Mouse (Mus musculus) heart, embryonic 10.5 days (tissue): ENCODE measurements around the gene 3110082J24Rik. TPM values are rescaled to one million over a fixed set of nuclear protein-coding genes. Genes with fewer than 3 reads are reported as not detected.

ENCODE experiments used
- DNase-seq: peaks from one replicate; pipeline ENCODE4 v3.0.0-alpha.2; 2017; ENCODE audit warnings: low spot score
- H3K27ac ChIP-seq: fragments of 300-500 bp; sonication (generic); 2 replicates; pipeline ENCODE4 v1.5.1; 2016; ENCODE audit warnings: mild to moderate bottlenecking
- H3K27me3 ChIP-seq: fragments of 300-500 bp; sonication (generic); 2 replicates; pipeline ENCODE4 v1.6.1; 2016; ENCODE audit warnings: mild to moderate bottlenecking; ENCODE audit not compliant: poor library complexity, insufficient read depth, severe bottlenecking
- H3K36me3 ChIP-seq: fragments of 300-500 bp; sonication (generic); 2 replicates; pipeline ENCODE4 v1.6.1; 2016; ENCODE audit warnings: mild to moderate bottlenecking, moderate library complexity
- H3K4me1 ChIP-seq: fragments of 300-500 bp; sonication (generic); 2 replicates; pipeline ENCODE4 v1.6.1; 2016; ENCODE audit warnings: mild to moderate bottlenecking
- H3K4me3 ChIP-seq: fragments of 300-500 bp; sonication (generic); 2 replicates; pipeline ENCODE4 v1.5.1; 2016; ENCODE audit warnings: mild to moderate bottlenecking, moderate library complexity
- H3K9me3 ChIP-seq: fragments of 300-500 bp; sonication (generic); 2 replicates; pipeline ENCODE4 v1.6.1; 2016; ENCODE audit warnings: mild to moderate bottlenecking, moderate library complexity
- WGBS: fragments of 180-500 bp; shearing (Covaris S2); methylation state at CpG from one replicate; pipeline ENCODE4 v1.1.7; 2016; 5-methylcytosine and 5-hydroxymethylcytosine counted together
- polyA plus RNA-seq: library from polyadenylated mRNA; unstranded; fragments of >200 nt; fragmentation: Nextera tagmentation; extraction: Ambion mirVana; gene quantifications from 2 replicates; pipeline ENCODE4 v1.2.1, GENCODE M21; 2016

3110082J24Rik gene
- polyA plus RNA-seq, 1 experiment from 2014 or later = 0.18 TPM

DNA sequence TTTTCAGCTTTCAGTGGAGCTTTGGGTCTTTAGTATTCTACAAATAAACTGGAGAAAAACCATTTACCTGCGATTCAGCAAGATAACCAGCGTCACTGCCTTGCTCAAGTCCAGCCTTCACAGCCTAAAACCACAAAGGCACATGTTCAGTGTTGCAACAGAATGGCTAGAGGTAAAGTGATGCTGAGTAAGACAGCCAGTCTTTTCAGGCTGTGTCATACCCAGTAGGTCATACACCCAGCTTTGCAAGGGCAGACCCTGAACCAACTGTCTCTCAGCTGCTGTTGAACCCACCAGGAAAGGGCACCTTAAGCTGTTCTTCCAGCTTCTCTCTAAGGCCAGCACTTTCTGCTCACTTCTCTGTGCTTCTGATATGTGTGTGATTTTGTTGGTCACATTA, 26.3 kb upstream of the 3110082J24Rik start:
- Histone ChIP-seq H3K4me3 (no peak overlapping the region), H3K4me1 (no peaks in the 10 kb centered on the region), H3K27ac (no peak overlapping the region), H3K9me3 (no peaks in the 10 kb centered on the region), H3K27me3 (no peaks in the 10 kb centered on the region), H3K36me3 (peaks cover 93% of the 10 kb centered on the region)
- WGBS = 91% methylated on average over 2 of the region's 2 CpGs
- DNase-seq = no peak

DNA sequence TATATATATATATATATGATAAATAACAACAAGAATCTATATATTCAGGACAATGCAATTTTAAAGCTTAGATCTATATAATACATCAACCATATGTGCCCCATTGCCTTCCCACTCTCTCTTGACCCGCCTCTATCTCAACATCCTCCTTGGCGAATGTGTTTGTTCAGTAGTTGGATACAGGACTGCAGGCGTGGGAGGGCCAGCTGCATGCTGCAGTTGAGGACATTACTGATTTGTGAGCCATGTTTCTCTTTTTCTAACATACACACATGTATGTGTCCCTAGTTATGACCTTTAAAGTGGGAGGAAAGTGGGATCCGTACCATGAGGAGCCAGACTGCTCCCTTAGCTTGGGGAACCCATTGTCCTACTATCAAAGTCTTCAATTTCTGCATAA, 25.4 kb upstream of the 3110082J24Rik start:
- Histone ChIP-seq H3K27ac (no peak overlapping the region), H3K4me3 (no peak overlapping the region), H3K4me1 (no peaks in the 10 kb centered on the region), H3K27me3 (no peaks in the 10 kb centered on the region), H3K36me3 (peaks cover 95% of the 10 kb centered on the region), H3K9me3 (no peaks in the 10 kb centered on the region)
- no peak for DNase-seq
- 93% methylated on average over 4 of the region's 4 CpGs for WGBS

DNA sequence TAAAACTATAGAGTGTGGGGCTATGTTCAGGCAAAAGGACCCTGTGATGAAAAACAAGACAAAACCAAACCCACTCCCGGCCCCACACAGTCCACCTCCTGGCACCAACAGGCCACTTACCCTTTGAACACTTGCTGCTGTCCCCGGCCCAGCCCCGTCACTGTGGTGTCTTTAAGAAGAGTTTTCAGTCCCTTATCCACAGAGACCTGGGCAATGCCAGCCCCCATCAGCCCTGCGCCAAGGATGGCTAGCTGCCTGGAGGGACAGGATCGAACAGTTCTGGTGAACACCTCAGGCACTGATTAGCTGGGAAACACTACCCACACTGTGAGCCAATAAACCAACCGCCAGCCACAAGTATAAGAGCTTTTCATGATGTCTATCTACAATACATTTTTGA, 22.8 kb upstream of the 3110082J24Rik start:
- H3K4me3 ChIP-seq = no peak overlapping the region
- peaks cover 95% of the 10 kb centered on the region for H3K36me3 ChIP-seq
- no peak overlapping the region for H3K27ac ChIP-seq
- no peaks in the 10 kb centered on the region for H3K4me1 ChIP-seq
- H3K27me3 ChIP-seq = no peaks in the 10 kb centered on the region
- WGBS = 91% methylated on average over 6 of the region's 6 CpGs
- no peaks in the 10 kb centered on the region for H3K9me3 ChIP-seq
- DNase-seq = peak; percentile 63

DNA sequence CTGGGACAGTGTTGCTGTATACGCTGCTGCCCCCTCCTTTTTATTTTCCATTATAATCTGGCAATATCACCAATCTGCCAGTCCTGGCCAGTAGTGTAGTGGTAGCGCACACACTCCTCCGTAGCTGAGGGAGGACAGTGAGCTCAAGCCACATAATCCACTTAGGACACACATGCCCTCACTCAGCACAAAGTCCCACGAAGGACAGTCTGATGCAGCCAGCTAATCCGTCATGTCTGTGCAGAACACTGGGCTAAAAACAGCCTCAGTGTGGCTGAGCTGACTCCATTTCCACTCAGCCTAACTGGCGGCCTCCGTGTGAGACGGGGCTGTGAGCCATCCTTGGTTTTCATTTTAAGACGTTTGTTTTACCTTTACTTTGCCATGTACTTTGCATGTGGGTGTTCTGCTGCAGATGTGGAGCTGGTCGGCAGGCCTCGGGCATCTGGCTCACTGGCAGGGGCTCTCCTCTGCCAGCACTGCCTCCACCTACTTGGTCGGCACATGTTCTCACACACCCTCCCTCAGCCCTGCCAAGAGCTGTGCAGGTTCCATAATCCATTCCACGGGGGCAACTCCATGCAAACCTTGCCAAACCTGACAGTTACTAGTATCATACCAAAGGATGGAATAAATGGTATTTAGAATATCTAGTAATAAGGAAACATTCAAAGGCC, 22.2 kb upstream of the 3110082J24Rik start:
- WGBS = 89% methylated on average over 13 of the region's 13 CpGs
- H3K36me3 ChIP-seq = peaks cover 95% of the 10 kb centered on the region
- DNase-seq = peak; percentile 71
- H3K4me1 ChIP-seq = no peaks in the 10 kb centered on the region
- no peak overlapping the region for H3K4me3 ChIP-seq
- H3K27me3 ChIP-seq = no peaks in the 10 kb centered on the region
- no peaks in the 10 kb centered on the region for H3K9me3 ChIP-seq
- no peak overlapping the region for H3K27ac ChIP-seq

DNA sequence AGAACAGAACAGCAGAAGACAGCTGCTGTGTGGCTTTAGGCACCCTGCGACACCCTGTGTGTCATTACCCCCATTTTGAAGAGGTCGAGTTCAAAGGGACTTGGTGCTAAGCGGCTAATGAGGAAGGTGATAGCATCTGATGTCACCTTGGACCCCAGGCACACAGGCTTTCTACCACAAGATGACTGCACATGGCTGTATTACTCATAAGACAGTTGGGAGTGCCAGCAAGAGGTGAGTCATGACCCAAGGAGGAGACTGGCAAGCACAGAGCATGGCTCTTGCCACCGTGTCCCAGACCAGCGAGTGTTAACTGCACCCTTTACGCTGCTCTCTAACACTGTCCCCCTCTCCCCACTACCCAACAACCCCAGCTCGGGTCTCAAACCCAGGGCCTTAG, 20.9 kb upstream of the 3110082J24Rik start:
- no peak overlapping the region for H3K27ac ChIP-seq
- H3K9me3 ChIP-seq = no peaks in the 10 kb centered on the region
- no peak overlapping the region for H3K4me3 ChIP-seq
- no peaks in the 10 kb centered on the region for H3K27me3 ChIP-seq
- WGBS = 88% methylated on average over 7 of the region's 7 CpGs
- peaks cover 95% of the 10 kb centered on the region for H3K36me3 ChIP-seq
- DNase-seq = no peak
- no peaks in the 10 kb centered on the region for H3K4me1 ChIP-seq

DNA sequence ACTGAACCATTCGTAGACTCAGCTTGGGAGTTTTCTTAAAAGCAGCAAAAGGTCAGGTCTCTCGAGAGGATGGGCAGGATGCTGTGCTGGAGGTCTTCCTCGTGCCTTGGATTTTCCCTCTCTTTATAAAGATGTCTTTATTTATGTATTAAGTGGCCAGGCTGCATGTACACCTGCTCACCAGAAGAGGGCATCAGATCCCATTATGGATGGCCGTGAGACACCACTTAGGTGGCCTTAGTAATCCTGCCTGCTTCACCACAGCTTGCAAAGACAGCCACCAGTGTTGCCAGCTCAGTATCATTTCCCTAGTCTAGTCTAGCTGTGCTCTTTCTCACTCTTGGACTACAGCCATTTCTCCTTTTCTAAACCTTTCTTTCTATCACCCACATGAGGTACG, 19.7 kb upstream of the 3110082J24Rik start:
- H3K27me3 ChIP-seq = no peaks in the 10 kb centered on the region
- no peaks in the 10 kb centered on the region for H3K4me1 ChIP-seq
- H3K4me3 ChIP-seq = no peak overlapping the region
- no peak overlapping the region for H3K27ac ChIP-seq
- WGBS = 51% methylated on average over 5 of the region's 5 CpGs
- no peaks in the 10 kb centered on the region for H3K9me3 ChIP-seq
- peaks cover 99% of the 10 kb centered on the region for H3K36me3 ChIP-seq
- DNase-seq = no peak

DNA sequence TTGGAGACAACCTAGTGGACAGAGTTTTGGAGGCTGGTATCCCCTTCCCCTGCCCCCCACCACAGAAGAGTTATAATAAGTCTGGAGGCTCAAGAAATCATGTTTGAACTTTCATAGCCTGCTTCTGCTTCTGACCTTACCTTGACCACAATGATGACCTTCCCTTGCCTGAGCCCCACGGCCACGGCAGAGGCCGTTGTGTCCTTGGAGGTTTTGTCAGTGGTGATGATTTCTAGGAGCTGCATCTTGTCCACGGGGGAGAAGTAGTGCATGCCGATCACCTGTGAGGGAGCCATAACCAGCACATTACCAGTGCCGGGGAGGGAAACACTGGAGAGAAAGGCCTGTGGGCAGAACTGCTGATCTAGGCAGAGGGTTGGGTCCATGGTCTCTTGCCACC, 16.6 kb upstream of the 3110082J24Rik start:
- no peak overlapping the region for H3K27ac ChIP-seq
- no peak overlapping the region for H3K4me3 ChIP-seq
- no peaks in the 10 kb centered on the region for H3K9me3 ChIP-seq
- H3K27me3 ChIP-seq = 0 out of 2 replicates have a peak, but pooled peaks cover under 1% of the 10 kb centered on the region
- WGBS = 88% methylated on average over 6 of the region's 6 CpGs
- H3K36me3 ChIP-seq = peaks cover 99% of the 10 kb centered on the region
- H3K4me1 ChIP-seq = no peaks in the 10 kb centered on the region
- DNase-seq = peak; percentile 72

DNA sequence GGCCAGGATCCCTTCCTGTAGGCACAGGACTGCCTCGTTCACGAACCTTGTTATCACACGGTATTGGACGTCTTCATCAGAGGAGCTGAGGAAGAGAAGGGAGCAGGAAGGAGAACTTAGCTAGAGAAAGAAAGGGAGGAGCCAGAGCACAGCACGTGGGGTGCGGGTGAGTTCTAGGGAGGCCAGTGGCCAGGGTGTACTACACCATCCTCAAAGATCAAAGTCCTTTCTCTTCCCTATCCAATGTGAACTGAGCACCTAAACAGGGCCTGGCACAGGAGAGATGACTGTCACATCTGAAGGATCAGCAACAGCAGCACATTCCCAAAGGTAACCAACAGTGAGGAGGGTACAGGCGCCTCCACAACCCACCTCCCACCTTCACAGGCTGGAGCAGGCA, 14.2 kb upstream of the 3110082J24Rik start:
- Histone ChIP-seq H3K27ac (no peak overlapping the region), H3K4me3 (no peak overlapping the region), H3K36me3 (peaks cover 86% of the 10 kb centered on the region), H3K9me3 (no peaks in the 10 kb centered on the region), H3K4me1 (no peaks in the 10 kb centered on the region), H3K27me3 (peaks cover 23% of the 10 kb centered on the region)
- DNase-seq = no peak
- WGBS = 87% methylated on average over 7 of the region's 7 CpGs

DNA sequence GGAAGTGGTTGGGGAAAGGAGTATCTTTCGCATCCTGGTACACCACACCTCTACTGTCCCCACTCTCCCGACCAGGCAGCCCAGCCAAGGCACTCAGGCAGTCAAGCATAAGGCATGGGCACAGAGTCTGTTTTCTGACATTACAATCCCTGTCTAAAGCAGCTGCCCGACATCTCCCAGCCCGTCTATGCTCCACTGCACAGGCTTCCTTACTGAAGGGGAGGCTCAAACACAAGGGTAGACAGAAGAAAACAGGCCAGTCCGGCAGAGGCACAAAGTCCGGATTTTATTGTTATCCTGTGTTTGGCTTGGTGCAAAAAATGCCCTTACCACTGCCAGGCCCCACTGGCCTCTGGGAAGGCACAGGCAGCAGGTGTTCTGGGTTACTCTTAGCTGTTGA, 13.3 kb upstream of the 3110082J24Rik start:
- peaks cover 8% of the 10 kb centered on the region for H3K4me1 ChIP-seq
- H3K27me3 ChIP-seq = peaks cover 33% of the 10 kb centered on the region
- peaks cover 76% of the 10 kb centered on the region for H3K36me3 ChIP-seq
- no peak for DNase-seq
- H3K27ac ChIP-seq = no peak overlapping the region
- WGBS = 83% methylated on average over 6 of the region's 6 CpGs
- H3K4me3 ChIP-seq = no peak overlapping the region
- H3K9me3 ChIP-seq = no peaks in the 10 kb centered on the region

DNA sequence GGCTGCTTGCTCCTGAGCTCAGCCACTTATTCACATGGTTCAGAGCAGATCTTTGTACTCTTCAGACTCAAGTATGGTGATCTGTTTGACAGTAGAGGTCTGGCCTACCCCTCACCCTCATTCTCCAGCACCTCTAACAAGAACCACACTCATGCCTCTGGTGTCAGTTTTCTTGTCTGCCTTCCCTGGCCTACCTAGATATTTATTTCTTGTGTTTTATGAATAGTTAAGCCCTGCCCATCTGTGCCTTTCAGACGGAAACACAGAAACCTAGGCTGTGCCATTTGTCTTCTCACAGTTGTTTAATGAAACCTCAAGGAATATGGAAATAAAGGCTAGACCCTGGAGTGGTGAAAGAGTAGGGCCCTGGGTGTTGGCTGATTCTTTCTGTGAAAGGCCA, 12.1 kb upstream of the 3110082J24Rik start:
- no peak overlapping the region for H3K4me3 ChIP-seq
- H3K27me3 ChIP-seq = peaks cover 44% of the 10 kb centered on the region
- H3K36me3 ChIP-seq = peaks cover 65% of the 10 kb centered on the region
- DNase-seq = peak; percentile 61
- no peaks in the 10 kb centered on the region for H3K9me3 ChIP-seq
- peaks cover 15% of the 10 kb centered on the region for H3K4me1 ChIP-seq
- no peak overlapping the region for H3K27ac ChIP-seq
- WGBS = 79% methylated on average over 1 of the region's 1 CpGs

DNA sequence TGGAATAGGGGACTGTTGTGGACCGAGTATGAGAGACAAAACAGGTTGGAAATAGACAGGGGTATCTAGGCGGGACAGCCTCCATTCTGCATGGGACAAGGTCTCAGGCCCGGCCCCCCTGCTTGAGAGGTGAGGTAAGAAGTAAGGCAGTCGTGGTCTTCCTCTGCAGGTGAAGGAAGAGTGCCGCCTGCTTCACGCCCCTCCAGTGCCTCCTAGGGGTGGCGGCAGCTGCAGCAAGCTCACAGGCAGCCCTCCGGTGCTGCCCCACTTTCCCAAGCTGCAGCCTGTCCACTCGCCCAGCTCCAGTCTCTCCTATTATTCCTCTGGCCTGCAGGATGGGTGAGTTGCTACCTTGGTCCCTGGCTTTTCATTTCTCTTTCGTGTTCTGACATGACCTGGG, 9.8 kb upstream of the 3110082J24Rik start:
- no peak for DNase-seq
- Histone ChIP-seq H3K27ac (no peak overlapping the region), H3K9me3 (no peaks in the 10 kb centered on the region), H3K36me3 (peaks cover 42% of the 10 kb centered on the region), H3K4me3 (no peak overlapping the region), H3K27me3 (peaks cover 67% of the 10 kb centered on the region), H3K4me1 (peaks cover 24% of the 10 kb centered on the region)
- 18% methylated on average over 10 of the region's 10 CpGs for WGBS

DNA sequence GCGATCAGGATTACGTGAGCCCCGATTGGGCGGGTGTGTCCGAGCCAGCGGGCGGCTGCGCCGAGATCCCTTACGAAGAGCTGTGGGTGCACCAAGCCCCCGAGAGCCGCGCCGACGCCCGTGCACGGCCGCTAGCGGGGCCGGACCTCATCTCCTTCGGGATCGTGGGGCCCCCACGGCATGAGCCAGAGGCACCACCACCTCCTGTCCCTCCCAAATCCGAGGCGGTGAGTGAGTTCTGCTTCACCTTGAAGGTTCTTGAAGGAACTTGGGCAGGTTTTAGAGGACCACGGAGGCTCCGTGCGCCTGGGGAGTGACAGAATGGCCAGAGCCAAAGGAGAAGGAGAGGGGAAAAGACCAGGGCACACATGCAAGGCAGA, 8.9 kb upstream of the 3110082J24Rik start:
- H3K9me3 ChIP-seq = no peaks in the 10 kb centered on the region
- no peak for DNase-seq
- H3K36me3 ChIP-seq = peaks cover 32% of the 10 kb centered on the region
- peaks cover 33% of the 10 kb centered on the region for H3K4me1 ChIP-seq
- 1% methylated on average over 28 of the region's 28 CpGs for WGBS
- peak overlapping the region; percentile 73 for H3K4me3 ChIP-seq
- H3K27me3 ChIP-seq = peaks cover 77% of the 10 kb centered on the region
- peak overlapping the region; percentile 59 for H3K27ac ChIP-seq

DNA sequence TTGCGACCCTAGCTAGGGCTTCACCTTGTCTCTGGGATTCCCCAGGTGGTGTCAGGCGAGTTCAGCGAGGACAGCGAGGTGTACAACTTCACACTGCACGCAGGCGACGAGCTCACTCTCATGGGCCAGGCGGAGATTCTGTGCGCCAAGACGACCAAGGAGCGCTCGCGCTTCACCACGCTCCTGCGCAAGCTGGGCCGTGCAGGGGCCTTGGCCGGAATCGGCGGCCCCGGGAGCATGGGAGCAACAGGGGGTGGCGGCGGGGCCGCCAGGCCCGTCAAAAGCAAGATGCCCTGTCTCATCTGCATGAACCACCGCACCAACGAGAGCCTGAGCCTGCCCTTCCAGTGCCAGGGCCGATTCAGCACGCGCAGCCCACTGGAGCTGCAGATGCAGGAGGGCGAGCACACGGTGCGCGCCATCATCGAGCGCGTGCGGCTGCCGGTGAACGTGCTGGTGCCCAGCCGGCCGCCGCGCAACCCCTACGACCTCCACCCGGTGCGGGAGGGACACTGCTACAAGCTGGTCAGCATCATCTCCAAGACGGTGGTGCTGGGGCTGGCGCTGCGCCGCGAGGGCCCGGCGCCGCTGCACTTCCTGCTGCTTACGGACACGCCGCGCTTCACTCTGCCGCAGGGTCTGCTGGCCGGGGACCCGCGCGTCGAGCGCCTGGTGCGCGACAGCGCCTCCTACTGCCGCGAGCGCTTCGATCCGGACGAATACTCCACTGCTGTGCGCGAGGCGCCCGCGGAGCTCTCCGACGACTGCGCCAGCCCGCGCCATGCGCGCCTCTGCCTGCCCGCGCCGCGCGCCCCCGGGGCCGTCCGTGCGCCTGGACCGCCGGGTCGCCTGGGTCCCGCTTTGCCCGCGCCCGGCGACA, 8.2 kb upstream of the 3110082J24Rik start:
- peak overlapping the region; percentile 73 for H3K4me3 ChIP-seq
- peaks cover 83% of the 10 kb centered on the region for H3K27me3 ChIP-seq
- peaks cover 26% of the 10 kb centered on the region for H3K36me3 ChIP-seq
- DNase-seq = peak; percentile 88
- H3K27ac ChIP-seq = peak overlapping the region; percentile 59
- under 1% methylated on average over 102 of the region's 103 CpGs for WGBS
- no peaks in the 10 kb centered on the region for H3K9me3 ChIP-seq
- peaks cover 34% of the 10 kb centered on the region for H3K4me1 ChIP-seq
